Mouse (Mus musculus) retina, embryonic 14.5 days (tissue): ENCODE measurements around the gene Tbc1d8.

Source experiments
- DNase-seq: peaks from one replicate; pipeline ENCODE4 v3.0.0-alpha.2; 2015; ENCODE audit warnings: low spot score

Tbc1d8 gene

GRCm38 (mm10) chr1:39478057-39478895, at the start of gene Tbc1d8:
Tbc1d8 (minus strand) TSS chr1:39478755.
- DNase-seq = peak; percentile 88

- DNase-seq = no peak
Measured at GRCm38 (mm10) chr1:39528319-39528718, 49.8 kb upstream of the Tbc1d8 start.

- peak; percentile 92 for DNase-seq
Measured at GRCm38 (mm10) chr1:39527432-39527831, 48.9 kb upstream of the Tbc1d8 start.

- no peak for DNase-seq
Measured at GRCm38 (mm10) chr1:39526371-39527167, 48.0 kb upstream of the Tbc1d8 start.

GRCm38 (mm10) chr1:39525763-39526162, 47.2 kb upstream of the Tbc1d8 start:
- no peak for DNase-seq

- DNase-seq = peak; percentile 77
Measured at GRCm38 (mm10) chr1:39522519-39522918, 44.0 kb upstream of the Tbc1d8 start.

- DNase-seq = no peak
Measured at GRCm38 (mm10) chr1:39521326-39521725, 42.8 kb upstream of the Tbc1d8 start.

GRCm38 (mm10) chr1:39515303-39515991, 36.9 kb upstream of the Tbc1d8 start:
- no peak for DNase-seq

GRCm38 (mm10) chr1:39512183-39512582, 33.6 kb upstream of the Tbc1d8 start:
- DNase-seq = no peak

GRCm38 (mm10) chr1:39511775-39512174, 33.2 kb upstream of the Tbc1d8 start:
- no peak for DNase-seq

GRCm38 (mm10) chr1:39505600-39505999, 27.0 kb upstream of the Tbc1d8 start:
- no peak for DNase-seq

- DNase-seq = peak; percentile 34
Measured at GRCm38 (mm10) chr1:39504261-39504660, 25.7 kb upstream of the Tbc1d8 start.

GRCm38 (mm10) chr1:39502817-39503633, 24.5 kb upstream of the Tbc1d8 start:
- no peak for DNase-seq

GRCm38 (mm10) chr1:39499485-39499941, 21.0 kb upstream of the Tbc1d8 start:
- no peak for DNase-seq

- DNase-seq = no peak
Measured at GRCm38 (mm10) chr1:39497748-39498147, 19.2 kb upstream of the Tbc1d8 start.

GRCm38 (mm10) chr1:39496995-39497394, 18.4 kb upstream of the Tbc1d8 start:
- DNase-seq = no peak

- DNase-seq = no peak
Measured at GRCm38 (mm10) chr1:39493664-39494063, 15.1 kb upstream of the Tbc1d8 start.

- DNase-seq = no peak
Measured at GRCm38 (mm10) chr1:39493165-39493564, 14.6 kb upstream of the Tbc1d8 start.

GRCm38 (mm10) chr1:39487370-39487769, 8.8 kb upstream of the Tbc1d8 start:
- DNase-seq = no peak

- peak; percentile 33 for DNase-seq
Measured at GRCm38 (mm10) chr1:39482115-39482815, 3.7 kb upstream of the Tbc1d8 start.

- DNase-seq = no peak
Measured at GRCm38 (mm10) chr1:39479254-39479653, 699 bp upstream of the Tbc1d8 start.
